Mouse (Mus musculus) intestine, embryonic 16.5 days (tissue): Measurements from ENCODE around the gene Rims4. TPM values are rescaled to one million over a fixed set of nuclear protein-coding genes. Genes with fewer than 3 reads are reported as not detected.

Source experiments
- ATAC-seq: fragments of 200-750 bp; cut with Nextera tagmentation; 2 replicates; pipeline ENCODE4 v1.8.0; 2017; ENCODE audit warnings: moderate TSS enrichment, moderate library complexity
- H3K27ac ChIP-seq: fragments of 300-500 bp; sonication (generic); 2 replicates; pipeline ENCODE4 v1.5.1; 2014; ENCODE audit warnings: mild to moderate bottlenecking, low read length
- H3K27me3 ChIP-seq: fragments of 300-500 bp; sonication (generic); replicated peaks from 2 replicates; pipeline ENCODE4 v1.6.1; 2014; ENCODE audit warnings: low read length, control low read depth, mixed read lengths; ENCODE audit not compliant: control insufficient read depth, insufficient read depth
- H3K36me3 ChIP-seq: fragments of 300-500 bp; sonication (generic); 2 replicates; pipeline ENCODE4 v1.6.1; 2014; ENCODE audit warnings: low read length, control low read depth; ENCODE audit not compliant: control insufficient read depth, insufficient read depth
- H3K4me1 ChIP-seq: fragments of 300-500 bp; sonication (generic); 2 replicates; pipeline ENCODE4 v1.6.1; 2014; ENCODE audit warnings: low read length, control low read depth, mixed read lengths; ENCODE audit not compliant: control insufficient read depth, insufficient read depth
- H3K4me2 ChIP-seq: fragments of 300-500 bp; sonication (generic); 2 replicates; pipeline ENCODE4 v1.6.1; 2014; ENCODE audit warnings: low read depth, low read length, control low read depth
- H3K4me3 ChIP-seq: fragments of 300-500 bp; sonication (generic); 2 replicates; pipeline ENCODE4 v1.5.1; 2014; ENCODE audit warnings: mild to moderate bottlenecking, low read length
- H3K9ac ChIP-seq: fragments of 300-500 bp; sonication (generic); 2 replicates; pipeline ENCODE4 v1.6.1; 2014; ENCODE audit warnings: low read depth, low read length
- H3K9me3 ChIP-seq: fragments of 300-500 bp; sonication (generic); 2 replicates; pipeline ENCODE4 v1.6.1; 2016; ENCODE audit warnings: low read length, control low read depth; ENCODE audit not compliant: control insufficient read depth
- WGBS: fragments of 180-500 bp; shearing (Covaris S2); extraction: QIAGEN DNeasy Blood & Tissue Kit; methylation state at CpG from one replicate; pipeline ENCODE4 v1.1.7; 2014; 5-methylcytosine and 5-hydroxymethylcytosine counted together
- polyA plus RNA-seq: library from polyadenylated mRNA; unstranded; fragments of >200 nt; fragmentation: Nextera tagmentation; extraction: Ambion mirVana; gene quantifications from 2 replicates; pipeline ENCODE4 v1.2.1, GENCODE M21; 2015

The Rims4 gene
- polyA plus RNA-seq, 1 experiment from 2014 or later = 0.35 TPM

GRCm38 (mm10) chr2:163943056-163943455, 24.6 kb upstream of the Rims4 start:
- Histone ChIP-seq H3K36me3 (no peaks in the 10 kb centered on the region), H3K9me3 (no peaks in the 10 kb centered on the region), H3K27ac (no peak overlapping the region), H3K27me3 (no peaks in the 10 kb centered on the region), H3K9ac (no peak overlapping the region), H3K4me3 (no peak overlapping the region), H3K4me2 (no peak overlapping the region), H3K4me1 (no peaks in the 10 kb centered on the region)
- WGBS = 62% methylated on average over 6 of the region's 6 CpGs
- ATAC-seq = no peak

GRCm38 (mm10) chr2:163939522-163939921, 21.0 kb upstream of the Rims4 start:
- ATAC-seq = no peak
- 38% methylated on average over 8 of the region's 8 CpGs for WGBS
- no peaks in the 10 kb centered on the region for H3K9me3 ChIP-seq
- no peak overlapping the region for H3K9ac ChIP-seq
- no peaks in the 10 kb centered on the region for H3K27me3 ChIP-seq
- H3K4me1 ChIP-seq = no peaks in the 10 kb centered on the region
- H3K27ac ChIP-seq = no peak overlapping the region
- H3K36me3 ChIP-seq = no peaks in the 10 kb centered on the region
- no peak overlapping the region for H3K4me2 ChIP-seq
- H3K4me3 ChIP-seq = no peak overlapping the region

GRCm38 (mm10) chr2:163932151-163932550, 13.7 kb upstream of the Rims4 start:
- H3K27me3 ChIP-seq = 0 out of 2 replicates have a peak, but pooled peaks cover 2% of the 10 kb centered on the region
- no peak overlapping the region for H3K4me3 ChIP-seq
- no peaks in the 10 kb centered on the region for H3K36me3 ChIP-seq
- WGBS = 27% methylated on average over 7 of the region's 7 CpGs
- no peak for ATAC-seq
- no peak overlapping the region for H3K9ac ChIP-seq
- H3K4me1 ChIP-seq = no peaks in the 10 kb centered on the region
- no peak overlapping the region for H3K4me2 ChIP-seq
- no peaks in the 10 kb centered on the region for H3K9me3 ChIP-seq
- no peak overlapping the region for H3K27ac ChIP-seq

DNA sequence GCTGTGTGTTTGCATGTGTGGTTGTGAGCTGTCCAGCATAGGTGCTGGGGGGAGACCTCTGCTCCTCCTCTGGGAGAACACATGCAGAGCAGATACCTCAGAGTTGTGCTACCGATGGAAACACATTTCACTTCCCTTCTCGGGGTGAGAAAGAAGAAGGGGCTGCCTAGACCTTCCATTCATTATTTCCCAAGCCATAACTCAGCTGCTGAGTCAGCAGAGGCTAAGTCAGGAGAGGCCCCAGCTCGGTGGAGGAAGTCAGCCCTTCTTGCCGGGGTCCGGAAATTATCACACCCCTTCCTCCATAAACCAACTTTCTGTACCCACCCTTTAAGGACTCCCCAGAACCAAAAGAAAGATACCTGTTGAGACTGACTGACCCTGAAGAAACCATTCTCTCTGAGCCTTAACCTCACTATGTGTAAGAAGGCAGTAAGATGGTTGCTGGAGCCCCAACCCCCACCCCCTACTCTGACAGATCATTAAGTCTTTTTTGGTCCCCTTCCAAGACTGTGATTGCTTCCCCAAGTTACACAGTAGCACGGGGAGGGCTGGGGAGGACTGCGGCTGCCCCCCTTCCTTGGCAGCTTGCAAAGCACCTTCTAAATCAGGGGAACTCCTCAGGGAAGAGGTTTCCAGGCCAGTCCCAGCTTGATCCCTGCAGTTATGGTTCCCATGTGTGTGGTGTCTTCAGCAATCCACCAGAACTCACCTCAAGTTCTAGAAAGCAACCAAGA, 10.1 kb upstream of the Rims4 start:
- no peak overlapping the region for H3K4me3 ChIP-seq
- 0 out of 2 replicates have a peak, but pooled peaks cover 2% of the 10 kb centered on the region for H3K27me3 ChIP-seq
- H3K36me3 ChIP-seq = no peaks in the 10 kb centered on the region
- no peak for ATAC-seq
- H3K4me1 ChIP-seq = no peaks in the 10 kb centered on the region
- 56% methylated on average over 7 of the region's 7 CpGs for WGBS
- H3K9me3 ChIP-seq = no peaks in the 10 kb centered on the region
- H3K27ac ChIP-seq = no peak overlapping the region
- no peak overlapping the region for H3K4me2 ChIP-seq
- H3K9ac ChIP-seq = no peak overlapping the region

GRCm38 (mm10) chr2:163925044-163925443, 6.6 kb upstream of the Rims4 start:
- no peaks in the 10 kb centered on the region for H3K9me3 ChIP-seq
- no peak overlapping the region for H3K27ac ChIP-seq
- no peak overlapping the region for H3K4me2 ChIP-seq
- no peaks in the 10 kb centered on the region for H3K36me3 ChIP-seq
- ATAC-seq = no peak
- H3K4me3 ChIP-seq = no peak overlapping the region
- 85% methylated on average over 10 of the region's 10 CpGs for WGBS
- no peak overlapping the region for H3K9ac ChIP-seq
- H3K4me1 ChIP-seq = no peaks in the 10 kb centered on the region
- H3K27me3 ChIP-seq = peaks cover 7% of the 10 kb centered on the region

GRCm38 (mm10) chr2:163924531-163924930, 6.0 kb upstream of the Rims4 start:
- ATAC-seq = peak; percentile 53
- no peaks in the 10 kb centered on the region for H3K9me3 ChIP-seq
- no peak overlapping the region for H3K4me2 ChIP-seq
- no peak overlapping the region for H3K27ac ChIP-seq
- no peak overlapping the region for H3K4me3 ChIP-seq
- H3K9ac ChIP-seq = no peak overlapping the region
- H3K36me3 ChIP-seq = no peaks in the 10 kb centered on the region
- WGBS = 54% methylated on average over 3 of the region's 3 CpGs
- peaks cover 10% of the 10 kb centered on the region for H3K27me3 ChIP-seq
- H3K4me1 ChIP-seq = no peaks in the 10 kb centered on the region

DNA sequence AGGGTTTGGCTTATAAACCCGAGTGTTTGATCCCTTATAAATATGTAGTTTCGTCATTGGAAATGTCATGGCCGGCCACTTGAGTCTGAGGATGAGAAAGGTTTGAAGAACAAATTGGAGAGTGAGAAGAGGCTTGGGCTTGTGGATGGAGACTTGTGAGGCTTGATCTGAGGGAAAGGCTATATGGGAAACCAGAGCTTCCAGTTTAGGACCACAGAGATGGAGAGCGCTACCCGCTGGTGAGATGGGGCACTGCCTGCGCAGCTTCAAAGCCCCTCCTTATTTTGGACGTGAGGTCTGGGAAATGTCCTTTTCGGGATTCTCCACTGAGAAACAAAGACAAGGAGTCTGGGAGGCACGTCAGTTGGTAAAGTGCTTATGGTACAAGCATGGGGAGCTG, 4.6 kb upstream of the Rims4 start:
- peaks cover 3% of the 10 kb centered on the region; the same call in 1 of the 2 replicates for H3K4me1 ChIP-seq
- no peak overlapping the region for H3K4me3 ChIP-seq
- peaks cover 24% of the 10 kb centered on the region for H3K27me3 ChIP-seq
- 67% methylated on average over 9 of the region's 9 CpGs for WGBS
- H3K9me3 ChIP-seq = no peaks in the 10 kb centered on the region
- no peak for ATAC-seq
- H3K4me2 ChIP-seq = no peak overlapping the region
- H3K9ac ChIP-seq = no peak overlapping the region
- no peaks in the 10 kb centered on the region for H3K36me3 ChIP-seq
- H3K27ac ChIP-seq = no peak overlapping the region

GRCm38 (mm10) chr2:163919581-163919980, 1.1 kb upstream of the Rims4 start:
- ATAC-seq = no peak
- H3K36me3 ChIP-seq = no peaks in the 10 kb centered on the region
- peaks cover 47% of the 10 kb centered on the region for H3K27me3 ChIP-seq
- 78% methylated on average over 3 of the region's 3 CpGs for whole genome bisulfite sequencing
- H3K27ac ChIP-seq = no peak overlapping the region
- peaks cover 5% of the 10 kb centered on the region; the same call in 1 of the 2 replicates for H3K4me1 ChIP-seq
- no peak overlapping the region for H3K4me2 ChIP-seq
- no peak overlapping the region for H3K9ac ChIP-seq
- no peak overlapping the region for H3K4me3 ChIP-seq
- H3K9me3 ChIP-seq = no peaks in the 10 kb centered on the region

DNA sequence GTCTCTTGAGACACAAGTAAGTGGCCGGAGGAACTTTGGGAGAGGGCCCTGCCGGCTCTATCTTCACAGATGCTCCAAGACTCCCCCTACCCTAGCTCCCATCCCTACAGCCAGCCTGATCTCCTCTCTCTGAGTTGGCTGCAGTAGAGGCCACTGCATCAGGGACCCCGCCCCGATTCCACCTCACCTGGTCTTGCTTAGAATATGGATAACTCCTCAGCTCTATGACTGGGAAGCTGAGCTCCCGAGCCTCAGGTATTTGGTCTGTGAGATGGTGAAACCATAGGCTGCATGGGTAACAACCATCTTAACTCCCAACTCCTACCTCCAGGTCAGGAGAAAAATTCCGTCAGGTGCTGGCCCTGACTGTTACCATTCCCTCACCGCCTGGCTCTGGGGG, 1.8 kb downstream of the Rims4 start:
- H3K9me3 ChIP-seq = no peaks in the 10 kb centered on the region
- H3K27ac ChIP-seq = no peak overlapping the region
- no peak overlapping the region for H3K4me3 ChIP-seq
- no peaks in the 10 kb centered on the region for H3K36me3 ChIP-seq
- peaks cover 5% of the 10 kb centered on the region; the same call in 1 of the 2 replicates for H3K4me1 ChIP-seq
- 78% methylated on average over 7 of the region's 7 CpGs for WGBS
- peaks cover 50% of the 10 kb centered on the region for H3K27me3 ChIP-seq
- no peak overlapping the region for H3K9ac ChIP-seq
- no peak overlapping the region for H3K4me2 ChIP-seq
- no peak for ATAC-seq
